Mouse (Mus musculus): ENCODE measurements around the gene Gm20388.

DNA sequence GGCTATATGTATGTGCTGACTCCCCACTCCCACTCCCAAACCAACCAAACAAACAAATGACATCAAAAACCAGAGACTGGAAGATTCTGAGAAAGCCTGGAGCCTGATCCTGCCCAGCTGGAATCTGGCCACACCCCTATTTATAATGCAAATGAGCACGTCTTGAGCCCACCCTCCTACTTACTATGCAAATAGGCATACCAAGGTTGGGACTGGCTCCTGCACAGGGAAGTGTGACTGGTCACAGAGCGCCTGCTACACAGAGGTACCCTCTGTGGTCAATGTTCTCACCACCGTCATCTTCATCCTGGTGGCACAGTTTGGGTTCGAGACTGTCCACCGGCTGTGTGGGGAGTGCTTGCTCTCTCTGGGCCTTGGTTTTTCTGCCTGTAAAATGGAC is 464.5 kb downstream of the Gm20388 start:
- no peak for TF ChIP-seq CTCF (IDR thresholded peaks at IDR 0.05; ENCODE audit: low read depth)
- TF ChIP-seq EP300 (IDR thresholded peaks at IDR 0.05; ENCODE audit: low read depth), result no peak

Measured in liver, embryonic 14.5 days (tissue).